Mouse (Mus musculus) thymus, postnatal 25 days (tissue): ENCODE data around the gene 4930412O13Rik.

Experiments used
- DNase-seq: peaks from one replicate; pipeline ENCODE4 v3.0.0; 2022

Gene 4930412O13Rik

DNA sequence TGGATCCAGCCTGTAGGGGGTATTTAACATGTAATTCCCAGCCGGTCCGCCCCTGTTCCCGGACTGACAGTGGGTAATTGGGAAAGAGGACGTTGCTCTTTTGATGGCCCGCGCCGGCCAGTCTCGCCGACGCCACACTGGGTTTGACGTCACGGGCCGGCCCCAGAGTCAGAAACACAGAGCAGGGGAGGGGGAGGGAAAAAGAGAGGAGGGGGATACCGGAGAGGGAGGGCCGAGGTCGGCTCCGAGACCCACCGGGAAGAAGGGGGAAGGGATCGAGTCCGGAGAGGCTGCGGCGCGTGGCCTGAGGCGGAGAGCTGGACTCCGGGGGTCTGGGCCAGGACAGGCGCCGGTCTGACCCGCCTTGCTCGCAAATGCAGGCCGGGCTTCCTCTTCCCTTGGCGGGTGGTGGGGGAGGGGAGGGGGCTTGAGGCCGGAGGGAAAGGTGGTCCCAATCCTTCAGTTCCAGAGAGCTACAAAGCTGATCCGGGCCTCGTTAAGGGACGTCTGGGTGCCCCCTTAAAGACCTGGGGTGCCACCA, at the start of gene 4930412O13Rik:
Gene 4930412O13Rik (plus strand): TSS at position 202 of the 541 bp plus-strand sequence.
- no peak for DNase-seq

DNA sequence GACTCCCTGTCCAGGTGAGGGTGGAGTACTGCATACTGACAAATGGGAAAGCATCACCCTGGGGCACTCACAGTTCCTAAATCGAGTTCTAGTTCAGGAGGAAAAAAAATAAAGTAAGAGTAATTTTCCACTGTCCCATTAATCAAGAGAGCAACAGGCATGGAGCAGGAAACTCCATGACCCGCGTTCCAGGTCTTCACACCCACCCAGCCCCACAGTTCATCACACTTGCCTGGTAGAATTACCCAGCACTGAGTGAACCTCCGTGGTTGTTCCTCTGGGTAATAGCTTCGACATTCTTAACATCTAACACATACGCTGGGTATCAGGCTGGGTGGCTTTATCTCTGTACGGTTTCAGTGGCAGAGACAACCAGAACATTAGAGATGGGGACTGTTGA, 47.3 kb upstream of the 4930412O13Rik start:
- no peak for DNase-seq

DNA sequence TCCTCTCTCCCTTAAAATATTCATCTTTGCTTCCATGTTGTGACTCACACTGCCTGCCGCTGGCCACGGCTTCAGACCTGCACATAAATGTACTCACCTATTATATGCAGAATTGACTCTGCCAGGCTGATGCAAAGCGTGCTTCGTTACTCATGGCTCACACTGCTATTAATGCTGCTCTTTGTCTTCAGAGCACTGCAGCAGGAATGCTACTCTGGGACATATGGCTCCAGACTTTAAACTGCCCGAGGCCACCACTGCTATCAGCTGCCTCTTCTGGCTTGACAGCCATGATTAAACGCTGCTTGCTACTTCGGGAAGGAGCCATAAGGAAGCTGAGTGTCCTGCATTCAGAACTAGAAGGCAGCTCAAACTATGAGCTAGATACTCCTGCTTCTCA, 45.9 kb upstream of the 4930412O13Rik start:
- DNase-seq: no peak

DNA sequence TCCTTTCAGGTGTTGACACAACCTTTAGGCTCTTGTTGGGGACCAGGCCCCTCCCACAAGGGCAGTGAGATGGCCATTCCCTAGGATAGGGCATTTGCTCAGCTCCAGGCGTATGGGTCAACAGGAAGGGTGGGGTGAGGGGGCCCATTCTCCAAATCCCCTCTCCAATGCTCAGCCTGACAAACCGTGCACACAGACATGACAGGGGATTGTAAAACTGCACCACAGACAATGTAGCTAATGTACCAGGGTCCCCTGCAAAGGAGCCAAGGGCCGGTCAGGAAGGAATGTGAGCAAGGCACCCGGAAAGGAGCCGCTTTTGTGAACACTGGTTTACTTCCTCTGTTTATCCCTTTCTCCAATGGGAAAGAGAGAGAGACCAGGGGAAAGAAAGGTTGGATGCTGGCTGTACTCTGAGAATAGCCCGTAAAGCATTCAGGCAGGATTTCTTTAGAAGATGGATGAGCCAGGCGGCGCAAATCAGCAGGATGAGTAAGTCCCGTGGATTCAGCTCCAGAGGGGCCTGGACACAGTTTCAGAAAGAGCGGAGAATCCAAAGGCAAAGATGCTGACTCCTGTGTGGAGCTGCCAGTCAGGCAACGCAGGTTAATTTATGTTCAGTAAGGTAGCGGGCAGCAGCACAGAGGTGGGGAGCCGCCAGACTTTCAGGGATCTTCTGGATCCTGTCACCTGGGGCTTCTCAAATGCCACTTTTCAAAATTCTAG, 28.0 kb upstream of the 4930412O13Rik start:
- no peak for DNase-seq

DNA sequence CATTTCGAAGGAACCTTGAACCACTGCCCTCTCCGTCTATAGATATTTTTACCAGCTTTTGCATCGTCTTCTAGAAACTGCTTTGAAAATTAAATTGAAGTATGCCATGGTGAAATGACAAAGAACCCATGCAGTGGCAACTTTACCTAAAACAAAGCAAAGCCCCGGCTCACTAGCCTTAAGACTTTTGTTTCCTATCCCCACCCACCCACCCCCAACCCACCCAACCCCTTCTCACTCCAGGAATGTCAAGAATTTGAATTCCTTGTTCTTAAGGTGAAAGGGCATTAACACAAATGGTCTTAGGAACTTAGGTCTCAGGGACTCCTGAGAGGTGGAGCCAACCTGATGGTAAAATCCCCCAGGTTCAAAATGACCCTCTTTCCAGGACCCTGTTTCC, 25.2 kb upstream of the 4930412O13Rik start:
- no peak for DNase-seq

DNA sequence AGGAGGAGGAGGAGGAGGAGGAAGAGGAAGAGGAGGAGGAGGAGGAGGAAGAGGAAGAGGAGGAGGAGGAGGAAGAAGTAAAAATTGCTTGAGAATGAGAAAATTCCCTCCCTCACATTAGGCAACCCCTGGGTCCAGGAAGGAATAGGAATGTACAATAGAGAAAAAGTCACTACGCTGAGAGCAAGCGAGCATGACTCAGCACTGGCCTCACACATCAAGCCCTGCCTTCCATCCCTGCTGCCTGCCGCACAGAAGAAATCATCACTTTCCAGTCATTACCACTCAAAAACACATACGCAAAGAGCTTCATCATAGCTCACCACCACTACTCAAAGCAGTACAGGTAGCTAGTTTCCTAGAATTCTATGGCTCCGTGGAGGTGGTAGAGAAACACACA, 20.4 kb upstream of the 4930412O13Rik start:
- no peak for DNase-seq

DNA sequence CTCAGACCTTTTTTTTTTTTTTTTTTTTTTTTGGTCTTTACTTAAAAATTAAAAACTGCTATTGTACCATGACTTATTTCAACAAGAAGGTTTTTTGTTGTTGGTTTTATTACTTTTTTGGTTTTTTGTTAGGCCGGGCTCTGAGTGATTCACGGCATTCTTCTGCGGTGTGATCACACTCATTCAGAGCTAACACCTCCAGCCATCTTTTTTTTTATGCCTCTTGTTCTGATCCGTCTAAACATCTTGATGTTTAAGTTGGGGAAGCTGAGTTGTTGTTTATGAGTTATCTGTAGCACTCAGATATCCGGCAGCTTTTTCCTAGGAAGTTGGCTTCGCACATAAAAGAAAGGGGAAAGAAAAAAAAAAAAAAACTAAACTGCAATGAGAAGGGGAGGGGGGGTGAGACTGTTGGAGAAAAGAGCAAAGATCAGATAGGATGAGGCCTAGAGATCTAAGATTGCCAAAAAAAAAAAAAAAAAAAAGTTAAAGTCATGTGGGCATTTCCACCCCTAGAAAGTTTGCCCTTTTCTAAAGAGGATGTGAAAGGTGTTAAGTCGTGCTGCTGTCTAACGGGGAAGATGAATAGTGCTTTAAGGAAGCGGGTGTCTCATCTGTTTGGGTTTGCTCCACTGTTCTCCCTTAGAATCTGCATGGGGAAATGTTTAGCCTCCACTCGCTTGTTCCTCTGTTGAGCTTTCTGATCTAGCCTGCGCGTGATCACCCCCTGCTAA, 13.8 kb upstream of the 4930412O13Rik start:
- DNase-seq: no peak

DNA sequence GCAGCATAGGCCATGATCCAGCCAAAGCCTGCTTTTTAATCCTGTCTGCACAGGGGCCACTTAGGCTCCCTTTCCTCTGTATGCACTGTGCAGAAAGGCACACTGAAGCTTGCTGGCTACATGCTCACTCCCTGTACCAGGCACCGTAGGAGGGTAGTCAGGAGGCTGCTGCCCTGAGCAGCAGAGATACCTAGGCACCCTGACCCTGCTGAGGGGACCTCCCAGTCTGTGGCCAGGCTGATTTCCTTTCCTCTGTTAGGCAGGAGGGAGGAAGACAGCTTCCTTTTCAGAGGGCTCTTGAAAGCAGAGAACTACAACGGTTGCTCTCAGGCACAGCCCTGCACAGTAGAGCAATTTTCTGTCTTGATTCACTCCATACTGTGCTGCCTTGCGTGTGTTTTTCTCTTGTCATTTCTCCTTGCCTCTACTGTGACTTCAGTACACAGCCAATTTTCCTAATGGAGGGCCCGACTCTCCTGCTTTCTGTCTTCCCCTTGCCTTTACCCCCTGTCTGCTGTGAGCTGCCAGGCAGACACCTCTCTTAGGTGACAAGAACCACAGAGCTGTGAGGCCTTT, 9.8 kb upstream of the 4930412O13Rik start:
- peak; percentile 64 for DNase-seq

DNA sequence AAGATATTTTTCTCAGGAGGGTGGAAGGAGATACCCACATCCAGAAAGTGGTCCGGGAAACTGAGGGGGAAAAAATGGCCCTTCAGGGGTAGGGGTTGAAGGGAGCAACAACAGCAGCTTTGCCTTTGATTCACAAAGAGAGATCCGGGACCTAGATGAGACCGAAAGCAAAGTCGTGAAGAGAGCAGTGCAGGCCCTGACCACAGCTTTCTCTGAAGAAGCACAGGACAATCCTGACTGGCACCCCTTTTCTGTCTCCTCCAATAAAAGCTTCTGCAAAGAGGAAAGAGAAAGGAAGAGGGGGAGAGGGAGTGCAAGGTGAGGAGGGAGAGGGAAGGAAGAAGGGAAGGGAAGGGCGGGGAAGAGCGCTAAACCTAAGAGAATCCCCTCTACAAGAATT, 9.3 kb upstream of the 4930412O13Rik start:
- peak; percentile 58 for DNase-seq

DNA sequence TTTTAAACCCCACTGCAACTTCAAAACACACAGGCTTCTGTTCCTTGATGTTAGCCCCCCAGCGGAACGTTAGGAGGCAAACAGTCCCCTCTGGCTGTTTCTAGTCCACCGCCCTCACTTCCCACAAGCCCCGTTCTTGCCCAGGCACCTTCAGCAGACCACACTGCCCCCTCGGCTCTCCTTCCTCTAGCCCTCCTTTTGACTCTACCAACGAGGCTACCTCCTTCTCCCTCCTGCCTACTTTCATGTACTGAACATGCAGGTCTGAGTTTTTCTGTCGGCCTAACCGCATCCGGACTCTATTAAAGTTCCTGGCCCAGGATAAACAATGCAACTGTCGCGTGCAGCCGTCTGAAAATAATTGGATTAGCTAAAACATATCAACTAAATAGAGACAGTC, 8.4 kb upstream of the 4930412O13Rik start:
- peak; percentile 49 for DNase-seq

DNA sequence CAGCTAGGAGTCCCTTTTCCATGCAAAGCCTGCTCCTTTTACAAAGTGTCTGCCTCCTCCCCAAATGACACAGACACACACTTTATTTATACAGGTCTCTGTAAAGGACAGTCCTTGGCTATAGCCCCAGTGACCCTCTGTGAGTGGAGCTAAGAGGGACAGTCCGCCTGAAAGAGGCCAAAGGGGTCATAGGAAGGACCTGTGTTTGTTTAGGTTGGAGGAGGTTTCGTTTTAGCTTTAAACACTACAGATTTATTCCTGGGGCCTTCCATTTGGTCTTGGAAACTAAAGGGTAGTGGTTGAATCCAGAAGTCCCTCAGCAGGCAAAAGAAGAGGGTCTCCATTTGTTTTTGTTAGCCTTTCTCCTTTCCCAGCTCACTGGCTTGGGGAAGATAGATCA, 7.3 kb upstream of the 4930412O13Rik start:
- no peak for DNase-seq

DNA sequence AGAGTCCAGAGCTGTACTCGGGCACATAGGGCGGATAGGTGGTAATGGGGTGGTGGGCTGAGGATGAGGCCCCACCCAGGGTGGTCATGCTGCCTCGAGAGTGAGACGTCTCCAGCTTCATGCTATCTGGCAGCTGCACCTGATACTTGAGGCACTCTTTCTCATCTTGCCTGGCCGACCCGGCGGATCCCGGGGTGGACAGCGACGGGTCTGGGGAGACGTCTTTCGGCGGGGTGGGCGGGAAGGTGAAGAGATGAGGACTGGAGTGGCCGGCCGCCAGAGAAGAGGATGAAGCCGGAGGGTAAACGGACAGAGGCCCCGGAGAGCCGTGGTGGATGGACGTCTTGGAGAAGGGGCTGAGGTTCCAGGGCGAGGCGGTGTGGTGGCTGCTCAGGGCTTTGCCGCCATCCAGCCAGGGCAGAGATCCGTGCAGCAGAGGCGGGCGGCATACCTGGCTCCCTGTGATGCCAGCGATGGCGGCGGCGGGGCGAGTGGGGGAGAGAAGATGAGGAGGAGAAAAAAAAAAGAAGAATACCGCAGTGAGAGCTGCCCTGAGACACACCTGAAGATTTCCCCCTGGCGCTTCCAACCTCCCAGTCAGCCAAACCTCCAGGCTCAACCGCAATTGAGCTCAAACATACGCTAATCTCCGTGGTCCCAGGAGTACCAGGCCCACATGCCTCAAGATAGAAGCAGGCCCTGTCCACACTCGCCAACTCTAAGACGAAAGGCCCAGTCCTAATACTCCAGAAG, 6.4 kb upstream of the 4930412O13Rik start:
- DNase-seq: peak; percentile 42

DNA sequence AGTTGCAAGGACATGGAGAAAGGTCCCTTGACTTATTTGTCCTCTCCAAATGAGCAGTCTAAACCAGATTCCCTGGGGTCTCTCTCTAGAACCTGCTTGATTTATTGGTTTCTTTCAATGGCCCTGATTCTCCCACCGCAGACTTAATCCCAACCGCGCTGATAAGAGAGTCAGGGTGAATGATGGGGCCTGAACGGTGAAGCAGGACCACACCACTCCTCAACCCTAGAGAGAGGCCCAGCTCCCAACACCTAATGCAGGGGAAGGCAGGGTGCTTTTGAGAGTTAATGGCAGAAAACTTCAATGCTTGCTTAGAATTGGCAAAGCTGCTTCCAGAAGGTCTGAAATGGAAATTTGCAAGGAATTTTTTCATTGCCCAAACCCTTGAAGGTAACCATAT, 5.8 kb upstream of the 4930412O13Rik start:
- DNase-seq: no peak

DNA sequence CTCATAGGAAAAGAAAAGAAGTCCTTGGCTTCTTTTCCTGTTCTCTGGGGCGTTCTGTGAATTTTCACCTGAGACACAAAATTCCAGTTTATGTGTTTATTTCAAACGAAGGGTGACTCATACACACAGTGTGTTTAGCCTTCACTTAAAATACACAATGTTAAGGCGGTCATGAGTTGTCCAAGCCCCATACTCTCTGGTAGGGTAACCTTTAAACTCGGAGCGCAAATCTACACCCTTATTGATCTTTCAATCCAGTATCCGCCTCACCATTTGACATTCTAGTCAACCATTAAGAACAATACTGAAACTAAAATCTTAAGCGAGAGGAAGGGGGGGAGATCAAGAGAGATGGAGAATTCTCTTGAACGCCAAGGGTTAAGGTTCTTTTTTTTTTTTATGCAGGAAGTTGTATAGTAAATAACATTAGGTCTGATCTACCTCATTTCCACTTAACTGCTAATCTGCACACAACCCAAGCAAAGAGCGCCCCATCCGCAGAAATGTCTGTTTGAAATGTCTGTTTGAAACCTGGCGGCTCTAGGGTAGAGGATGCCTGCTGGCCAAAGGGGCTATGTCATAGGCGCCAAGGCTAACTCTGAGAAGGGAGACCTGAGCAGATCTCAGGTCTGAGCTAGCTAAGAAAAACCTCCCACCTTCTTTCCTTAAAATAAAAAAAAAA, 5.2 kb upstream of the 4930412O13Rik start:
- peak; percentile 66 for DNase-seq

DNA sequence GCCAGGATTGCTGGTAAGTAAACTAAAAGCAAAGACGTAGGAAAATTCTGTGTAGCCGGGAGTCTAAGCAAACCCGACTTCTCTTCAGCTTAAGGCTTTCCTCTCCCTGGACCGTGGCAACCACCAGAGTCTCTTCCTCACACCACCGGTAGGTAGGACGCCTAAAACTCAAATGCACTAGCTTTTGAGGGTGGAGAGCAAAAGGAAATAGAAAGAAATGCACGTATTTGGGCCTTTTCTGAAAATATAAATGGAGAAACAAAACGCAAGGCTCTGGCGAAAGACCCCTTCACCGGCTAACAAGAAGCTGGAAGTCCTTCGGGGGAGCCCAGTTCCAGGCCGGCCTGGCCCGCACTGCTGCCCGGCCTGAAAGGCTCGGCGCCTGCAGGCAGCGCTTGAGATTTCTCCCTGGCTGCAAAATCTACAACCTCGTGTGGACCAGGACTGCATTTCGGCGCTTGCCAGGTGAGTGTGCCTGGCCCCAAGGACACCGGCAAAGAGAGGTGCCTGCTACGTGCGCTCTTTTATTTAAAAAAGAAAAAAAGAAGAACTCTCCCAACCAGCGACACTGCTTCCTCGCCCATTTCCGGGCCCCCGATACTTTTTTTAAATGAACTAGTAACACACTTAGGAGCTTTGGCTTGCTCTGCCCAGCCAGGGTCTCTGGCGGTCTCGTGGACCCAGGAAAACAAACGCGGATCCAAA, 4.3 kb upstream of the 4930412O13Rik start:
- DNase-seq: peak; percentile 65

DNA sequence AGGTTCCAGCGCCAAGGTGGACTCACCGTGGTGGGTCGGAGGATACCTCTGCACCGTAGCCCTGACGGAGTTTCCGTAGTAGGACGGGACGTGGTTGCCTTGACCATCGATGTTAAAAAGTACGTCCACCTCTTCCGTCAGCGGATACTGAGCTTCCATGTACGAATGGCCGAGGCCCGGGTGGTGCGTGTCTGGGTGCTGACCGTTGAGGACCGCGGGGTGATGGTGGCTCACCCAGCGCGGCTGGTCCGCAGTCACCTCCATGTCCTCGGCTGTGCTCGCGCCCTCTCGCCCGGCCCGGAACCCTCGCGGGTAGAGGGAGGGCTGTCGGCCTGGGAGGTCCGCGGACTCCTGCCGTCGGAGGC, 3.7 kb upstream of the 4930412O13Rik start:
- DNase-seq: no peak

DNA sequence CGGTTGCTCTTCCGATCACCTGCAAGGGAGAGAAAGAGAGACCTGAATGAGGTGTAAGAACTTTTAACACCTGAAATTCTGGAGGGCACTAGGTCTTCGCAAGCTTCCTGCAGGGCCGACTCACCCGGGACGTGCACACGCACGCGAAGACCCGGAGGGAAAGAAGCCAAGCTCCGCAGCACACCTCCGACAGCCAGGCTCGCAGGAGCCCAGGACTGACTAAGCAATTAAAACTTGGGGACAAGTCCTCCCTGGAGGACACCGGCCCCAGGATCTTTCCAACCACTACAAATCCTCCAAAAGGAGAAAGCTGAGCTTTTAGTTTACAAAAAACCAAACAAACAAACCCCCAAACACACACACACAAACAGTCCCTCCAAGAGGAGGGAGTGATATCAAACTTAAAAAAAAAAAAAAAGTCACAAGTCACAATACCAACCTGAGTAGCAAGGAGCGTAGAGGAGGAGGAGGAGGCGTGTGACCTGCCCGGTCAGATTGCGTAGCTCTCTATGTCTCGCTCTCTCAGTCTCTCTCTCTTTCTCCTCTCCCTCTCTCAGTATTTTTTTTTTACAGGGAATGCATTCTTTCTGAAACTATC, 3.0 kb upstream of the 4930412O13Rik start:
- peak; percentile 68 for DNase-seq

DNA sequence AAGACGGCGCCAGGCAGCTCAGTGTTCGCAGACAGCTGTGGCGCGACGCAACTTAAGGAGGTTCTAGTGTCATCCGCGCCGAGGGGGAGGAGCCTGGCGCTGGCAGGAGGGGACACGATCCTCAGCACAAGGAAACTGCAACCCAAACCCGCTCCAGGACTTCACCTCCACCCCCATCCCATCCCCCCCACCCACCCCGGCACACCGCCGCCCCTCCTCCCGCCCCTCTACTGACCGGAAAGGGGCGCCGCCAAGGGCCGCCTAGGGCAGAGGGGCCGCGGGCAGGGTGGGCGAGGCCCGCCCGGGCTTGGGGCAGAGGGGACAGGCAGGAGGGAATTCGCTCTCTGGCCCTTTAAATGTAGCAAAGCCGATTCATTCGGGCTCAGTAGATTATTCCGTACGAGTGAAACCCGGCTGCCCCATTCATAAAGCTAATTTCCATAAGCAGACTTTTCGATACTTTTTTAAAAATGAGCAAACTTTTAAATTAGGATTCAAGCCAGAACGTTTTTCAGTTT, 2.4 kb upstream of the 4930412O13Rik start:
- peak; percentile 87 for DNase-seq

DNA sequence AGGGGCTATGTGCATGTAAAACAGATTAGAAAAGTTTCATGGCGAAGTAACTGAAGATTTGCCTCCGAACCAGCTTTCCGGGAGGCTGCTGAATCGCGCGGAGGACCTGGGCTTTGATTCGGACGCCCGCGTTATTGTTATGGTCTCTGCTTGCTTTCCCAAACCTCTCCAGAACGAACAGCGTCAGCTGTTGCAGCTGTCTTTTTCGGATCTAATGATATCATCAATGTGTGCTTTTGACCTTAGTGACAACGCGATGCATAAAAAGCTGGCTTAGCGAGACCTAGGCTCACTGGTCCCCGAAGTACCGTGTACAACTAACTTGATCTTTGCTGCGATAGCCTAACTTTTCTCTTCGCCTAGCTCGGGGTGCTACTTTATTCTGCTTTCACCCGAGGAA, 2.0 kb upstream of the 4930412O13Rik start:
- DNase-seq: no peak

DNA sequence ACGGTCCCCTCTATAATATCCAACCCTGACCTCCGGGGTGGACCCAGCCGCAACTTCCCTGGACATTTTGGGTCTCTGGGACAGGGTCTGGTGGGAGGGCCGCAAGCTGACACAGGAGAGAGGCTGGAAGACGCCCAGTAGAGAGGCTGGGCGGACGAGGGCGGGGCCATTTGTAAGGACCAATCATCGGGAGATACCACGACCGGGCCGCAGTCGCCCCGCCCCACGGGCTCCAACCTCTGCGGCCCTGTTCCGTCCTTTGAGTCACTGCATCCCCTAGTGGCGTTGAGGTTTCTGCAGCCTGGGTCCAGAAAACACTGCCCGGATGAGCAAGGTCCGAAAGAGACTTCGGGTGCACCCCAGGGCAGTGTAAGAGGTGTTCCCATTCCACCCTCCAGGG, 1.6 kb upstream of the 4930412O13Rik start:
- peak; percentile 95 for DNase-seq

DNA sequence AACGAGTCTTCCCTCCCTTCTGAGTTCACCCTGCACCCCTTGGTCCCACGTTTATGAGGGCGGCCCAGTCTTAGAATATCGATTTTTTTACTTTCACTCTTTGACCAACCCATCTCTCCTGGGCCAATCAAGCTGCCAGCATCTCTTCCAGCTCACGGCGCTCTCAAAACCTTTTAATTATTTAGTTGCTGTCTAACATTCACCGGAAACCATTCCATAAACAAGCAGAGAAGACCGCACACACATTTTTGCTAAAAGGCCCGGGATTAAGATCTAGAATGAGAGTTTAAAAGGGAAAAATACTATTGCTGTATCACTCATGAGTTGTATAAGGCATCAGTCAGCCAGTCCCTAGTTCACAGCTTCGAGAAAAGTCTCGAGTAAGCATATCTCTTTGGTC, 781 bp upstream of the 4930412O13Rik start:
- no peak for DNase-seq
